Mouse (Mus musculus) cerebellum, adult 11 months (tissue): Measurements from ENCODE around the gene Gm36210.

Experiments used
- DNase-seq: peaks from one replicate; pipeline ENCODE4 v3.0.0; 2022

Gm36210 gene

GRCm38 (mm10) chr7:4906466-4906950 lies at the start of gene Gm36210:
Gene Gm36210 (minus strand): TSS chr7:4906516.
- no peak for DNase-seq

- DNase-seq, result no peak
Measured at GRCm38 (mm10) chr7:4953815-4954445, 47.6 kb upstream of the Gm36210 start.

DNA sequence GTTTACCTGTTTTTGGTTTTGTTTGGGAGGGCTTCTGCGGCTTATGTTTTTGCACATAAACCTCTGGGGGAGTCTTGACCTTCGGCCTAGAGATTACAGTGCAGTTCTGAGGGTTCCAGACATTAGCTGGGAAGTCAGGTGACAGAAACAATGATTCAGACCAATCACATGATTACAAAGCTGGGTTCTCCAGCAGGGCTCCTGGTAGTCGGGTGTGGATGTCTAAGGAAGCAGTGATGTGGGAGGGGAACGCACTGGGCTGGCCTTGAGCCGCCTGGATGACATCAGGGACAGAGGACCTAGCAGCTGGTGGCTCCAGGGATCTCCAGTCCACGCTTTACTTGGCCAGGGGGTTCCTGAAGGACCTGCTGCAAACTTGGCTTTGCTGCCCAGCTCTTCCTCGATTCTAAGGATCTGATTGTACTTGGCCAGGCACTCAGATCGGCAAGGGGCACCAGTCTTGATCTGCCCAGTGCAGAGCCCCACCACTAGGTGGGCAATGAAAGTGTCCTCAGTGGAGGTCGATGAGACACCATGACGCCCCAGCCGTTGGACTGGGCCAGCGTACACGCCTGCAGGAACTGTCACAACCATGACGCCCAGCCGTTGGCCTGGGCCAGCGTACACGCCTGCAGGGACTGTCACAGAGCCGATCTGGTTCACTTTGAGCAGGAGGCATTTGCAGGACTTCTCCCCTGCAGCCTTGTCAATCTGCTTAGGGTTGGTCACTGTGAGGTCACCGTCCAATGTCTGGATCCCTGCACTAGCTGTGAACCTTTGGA lies 44.4 kb upstream of the Gm36210 start:
- no peak for DNase-seq

DNA sequence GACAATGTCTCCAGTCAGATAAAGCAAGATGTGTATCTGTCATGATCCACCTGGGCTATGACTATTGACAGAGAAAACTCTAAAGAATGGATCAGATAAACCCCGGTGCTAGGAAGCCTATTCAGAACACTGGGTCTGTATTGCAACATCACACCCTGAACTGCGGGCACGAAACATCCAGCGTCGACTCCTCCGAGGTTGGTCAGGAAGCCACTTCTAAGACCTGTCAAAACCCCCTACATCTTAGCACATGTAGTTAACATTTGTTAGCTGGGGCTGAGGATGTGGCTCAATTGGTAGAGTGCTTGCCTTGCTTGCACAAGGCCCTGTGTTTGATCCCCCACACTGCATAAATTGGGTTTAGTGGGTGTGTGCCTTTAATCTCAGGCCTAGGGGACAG lies 42.1 kb upstream of the Gm36210 start:
- DNase-seq, result no peak

GRCm38 (mm10) chr7:4947855-4948254 lies 41.5 kb upstream of the Gm36210 start:
- DNase-seq, result no peak

GRCm38 (mm10) chr7:4943223-4943815 lies 37.0 kb upstream of the Gm36210 start:
- peak; percentile 96 for DNase-seq

- DNase-seq, result no peak
Measured at GRCm38 (mm10) chr7:4942673-4943072, 36.4 kb upstream of the Gm36210 start.

DNA sequence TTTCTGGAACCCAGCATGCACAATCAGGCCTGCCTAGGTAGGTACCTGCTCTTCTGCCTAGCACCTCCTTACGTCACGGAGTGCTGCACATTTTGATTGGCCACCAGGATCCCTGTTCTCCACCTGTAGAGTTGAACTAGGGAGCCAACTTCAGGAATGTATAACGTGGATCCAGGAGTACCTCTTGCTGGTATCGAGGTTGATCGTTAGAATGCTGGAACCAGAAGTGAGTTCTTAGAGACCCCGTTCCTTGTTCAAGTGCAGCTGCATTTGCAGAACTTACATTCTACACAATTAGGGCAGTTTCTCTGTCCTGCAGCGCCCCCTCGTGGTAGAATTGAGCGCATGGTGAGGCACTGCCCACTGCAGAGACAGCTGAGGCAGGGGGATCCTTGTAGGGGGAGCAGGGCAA lies 33.8 kb upstream of the Gm36210 start:
- DNase-seq, result peak; percentile 74

DNA sequence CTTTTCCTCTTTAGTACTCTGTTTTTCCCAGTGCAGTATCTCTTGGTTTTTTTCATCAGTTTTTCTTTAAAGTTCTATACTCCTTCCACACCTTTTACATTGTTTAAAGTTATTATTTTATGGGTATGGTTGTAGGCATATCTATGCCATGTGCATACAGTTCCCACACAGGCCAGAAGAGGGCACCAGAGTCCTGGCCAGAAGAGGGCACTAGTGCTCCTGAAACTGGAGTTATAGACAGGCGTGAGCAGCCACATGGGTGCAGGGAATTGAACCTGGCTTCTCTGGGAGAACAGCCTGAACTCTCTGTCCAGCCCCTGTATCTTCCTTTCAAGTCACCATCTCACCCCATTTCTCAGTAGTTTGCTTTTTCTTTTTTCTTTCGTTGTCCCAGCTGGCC lies 32.1 kb upstream of the Gm36210 start:
- peak; percentile 61 for DNase-seq

- no peak for DNase-seq
Measured at GRCm38 (mm10) chr7:4937392-4937791, 31.1 kb upstream of the Gm36210 start.

- no peak for DNase-seq
Measured at GRCm38 (mm10) chr7:4936832-4937231, 30.5 kb upstream of the Gm36210 start.

GRCm38 (mm10) chr7:4934160-4934914 lies 28.0 kb upstream of the Gm36210 start:
- DNase-seq, result no peak

GRCm38 (mm10) chr7:4933103-4933502 lies 26.8 kb upstream of the Gm36210 start:
- DNase-seq, result no peak

GRCm38 (mm10) chr7:4928323-4928722 lies 22.0 kb upstream of the Gm36210 start:
- DNase-seq, result no peak

GRCm38 (mm10) chr7:4927711-4928110 lies 21.4 kb upstream of the Gm36210 start:
- DNase-seq, result no peak

- no peak for DNase-seq
Measured at GRCm38 (mm10) chr7:4926849-4927248, 20.5 kb upstream of the Gm36210 start.

DNA sequence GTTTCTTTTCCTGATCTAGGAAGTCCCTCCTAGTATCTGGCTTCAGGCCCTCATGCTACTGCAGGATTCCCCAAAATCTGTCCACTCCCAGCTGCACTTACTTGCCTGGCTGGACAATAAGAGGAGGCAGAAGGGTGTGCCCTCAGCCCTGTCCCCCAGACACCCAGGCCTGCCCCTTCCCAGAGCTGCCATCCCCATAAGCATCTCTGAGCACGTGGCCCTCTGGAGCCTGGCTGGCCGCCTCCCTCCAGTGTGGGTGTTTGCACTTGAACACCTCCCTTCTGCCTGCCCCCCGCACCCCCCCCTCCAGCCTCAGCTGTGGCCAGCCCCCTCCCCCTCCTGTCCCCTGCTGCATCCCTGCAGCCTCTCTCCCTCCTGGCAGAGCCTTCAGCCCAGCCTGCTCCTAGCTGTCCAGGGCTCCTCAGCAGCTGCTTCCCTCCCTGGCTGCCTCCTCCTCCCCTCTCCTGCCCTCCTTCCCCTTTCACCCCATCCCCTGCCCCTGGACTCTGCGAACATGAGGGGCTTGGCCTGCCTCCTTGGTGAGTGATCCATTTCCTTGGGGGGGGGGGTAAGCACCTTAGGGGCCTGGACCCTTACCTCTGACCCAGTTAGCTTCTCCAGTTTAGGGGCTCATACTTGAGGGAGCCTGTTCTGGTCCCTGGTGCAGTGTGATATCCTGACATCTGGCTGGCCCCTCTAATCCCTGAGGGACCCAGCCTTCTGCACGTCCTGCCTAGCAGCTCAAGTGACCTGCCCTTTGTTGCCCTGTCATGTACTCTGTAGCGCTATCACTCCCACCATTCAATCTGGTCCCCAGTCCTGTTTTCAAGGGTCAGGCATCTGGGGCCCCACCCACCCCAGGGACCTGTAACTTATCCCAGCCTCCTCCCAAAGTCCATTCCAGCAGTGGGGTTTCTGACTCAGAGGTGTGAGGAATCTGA lies 19.4 kb upstream of the Gm36210 start, which contains the start of gene Ssc5d:
TSS of gene Ssc5d (plus strand) at position 345 of the 941 bp plus-strand sequence.
- no peak for DNase-seq

DNA sequence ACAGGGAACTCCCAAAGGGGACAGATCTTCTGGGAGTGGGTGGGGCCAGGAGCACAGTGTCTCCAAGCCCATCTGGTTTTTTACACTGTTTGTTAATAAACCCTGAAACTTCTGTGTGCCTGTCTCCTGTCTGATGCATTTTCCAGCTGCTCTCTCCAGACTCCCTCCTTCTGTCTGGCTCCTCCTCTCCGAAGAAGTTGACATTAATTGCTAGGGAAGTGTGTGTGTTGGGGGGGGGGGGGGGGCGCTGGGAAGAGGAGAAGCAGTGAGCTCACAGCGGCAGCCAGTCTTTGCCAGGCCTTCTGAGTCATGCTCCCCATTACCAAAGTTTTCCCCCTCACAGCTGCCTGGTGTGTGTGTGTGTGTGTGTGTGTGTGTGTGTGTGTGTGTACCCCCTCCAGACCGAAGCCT lies 18.6 kb upstream of the Gm36210 start:
- DNase-seq, result no peak

GRCm38 (mm10) chr7:4924483-4924882 lies 18.2 kb upstream of the Gm36210 start:
- DNase-seq, result no peak

- peak; percentile 69 for DNase-seq
Measured at GRCm38 (mm10) chr7:4923586-4924364, 17.5 kb upstream of the Gm36210 start.
